Mouse (Mus musculus) retina, embryonic 14.5 days (tissue): ENCODE measurements around the gene Rragb.

Experiments used
- DNase-seq: peaks from one replicate; pipeline ENCODE4 v3.0.0-alpha.2; 2015; ENCODE audit warnings: low spot score

Rragb gene

GRCm38 (mm10) chrX:153139734-153140515 lies at the start of gene Rragb:
Gene Rragb, plus strand, starts transcription at chrX:153139981.
- DNase-seq: peak; percentile 79

GRCm38 (mm10) chrX:153118486-153118885 lies 21.3 kb upstream of the Rragb start, which contains the start of gene Foxr2:
Gene Foxr2, plus strand, starts transcription at chrX:153118786.
- DNase-seq: no peak

- no peak for DNase-seq
These were observed 20.8 kb upstream of the Rragb start for GRCm38 (mm10) chrX:153119013-153119412.

GRCm38 (mm10) chrX:153142656-153143055 lies 2.9 kb downstream of the Rragb start:
- no peak for DNase-seq

- no peak for DNase-seq
These were observed 12.0 kb downstream of the Rragb start for GRCm38 (mm10) chrX:153151766-153152165.

GRCm38 (mm10) chrX:153155322-153155721 lies 15.5 kb downstream of the Rragb start:
- DNase-seq: peak; percentile 29

- DNase-seq: peak; percentile 1
These were observed 35.0 kb downstream of the Rragb start for GRCm38 (mm10) chrX:153174786-153175185.

GRCm38 (mm10) chrX:153182221-153182620 lies 42.4 kb downstream of the Rragb start:
- no peak for DNase-seq

GRCm38 (mm10) chrX:153199185-153199584 lies 59.4 kb downstream of the Rragb start:
- peak; percentile 2 for DNase-seq

- DNase-seq: no peak
These were observed 71.3 kb downstream of the Rragb start for GRCm38 (mm10) chrX:153211101-153211500.
